Mouse (Mus musculus) urinary bladder, postnatal 14 days (tissue): ENCODE measurements around the gene Rpp25l.
"Not testable (repeated sequence)": the region's sequence is repeated elsewhere in the genome, so short reads cannot be mapped to it uniquely, and the experiment has no call there.

Experiments
- DNase-seq: peaks from one replicate; pipeline ENCODE4 v3.0.0; 2021; ENCODE audit warnings: low spot score

Gene Rpp25l

GRCm38 (mm10) chr4:41696930-41697841 is 16.1 kb downstream of the Rpp25l start, which contains the start of gene Cntfr:
Gene Cntfr, minus strand, starts transcription at chr4:41697089.
- DNase-seq: peak; percentile 83

- DNase-seq: not testable (repeated sequence)
Observed at GRCm38 (mm10) chr4:41696452-41696851, 16.9 kb downstream of the Rpp25l start.

DNA sequence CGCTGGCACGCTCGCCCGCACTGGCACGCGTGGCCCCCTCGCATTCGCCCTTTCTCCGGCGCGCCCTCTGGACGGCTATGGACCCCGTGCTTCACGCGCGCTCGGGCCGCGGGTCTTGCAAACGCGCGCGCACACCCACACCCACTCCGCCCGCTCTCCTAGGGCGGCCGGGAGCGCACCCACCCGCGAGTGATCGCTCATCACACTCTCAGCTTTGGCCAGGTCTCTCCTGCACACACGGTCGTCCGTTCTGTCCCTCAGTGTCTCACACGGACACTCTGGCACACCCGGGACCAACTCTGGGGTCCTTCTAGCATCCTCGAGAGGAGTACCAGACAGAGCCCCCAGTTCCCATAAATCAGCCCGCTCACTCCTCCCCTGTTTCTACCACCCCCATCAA is 17.5 kb downstream of the Rpp25l start:
- not testable (repeated sequence) for DNase-seq

DNA sequence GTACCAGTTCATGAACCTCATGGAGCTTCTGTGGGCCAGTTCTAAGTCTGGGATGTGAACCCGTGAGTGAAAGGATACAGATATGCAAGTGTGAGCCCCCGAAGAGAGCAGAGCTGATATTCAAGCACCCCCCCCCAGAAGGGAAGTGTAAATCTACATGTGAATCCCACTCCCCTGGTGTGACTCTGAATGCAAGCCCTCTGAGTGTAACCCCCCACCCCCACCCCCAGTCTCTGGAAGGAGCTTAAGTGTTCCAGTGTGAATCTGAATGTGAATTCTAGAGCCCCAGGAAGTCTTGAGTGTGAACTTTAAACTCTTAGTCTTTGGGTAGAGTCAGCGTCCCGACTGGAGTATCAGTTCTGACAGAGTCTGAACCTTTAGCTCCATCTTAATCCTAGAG is 19.8 kb downstream of the Rpp25l start:
- DNase-seq: not testable (repeated sequence)

DNA sequence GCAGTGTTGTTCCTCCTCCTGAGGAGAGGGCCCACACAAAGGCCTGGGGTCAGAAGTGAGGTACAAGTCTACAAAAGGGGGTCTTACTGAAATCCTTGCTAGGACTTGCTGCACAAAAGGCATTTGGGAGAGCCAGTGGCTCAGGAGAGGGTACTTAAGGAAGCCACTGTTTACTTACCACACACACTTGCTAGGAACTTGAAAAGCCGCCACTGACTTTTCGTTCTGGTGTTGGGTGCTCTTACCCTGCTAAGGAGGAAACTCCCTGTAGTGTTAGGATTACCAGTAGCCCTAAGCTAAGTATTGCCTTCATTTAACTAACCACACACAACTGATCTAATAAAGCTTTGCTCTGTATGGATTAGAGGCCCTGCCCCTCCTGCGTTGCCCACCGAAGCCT is 23.3 kb downstream of the Rpp25l start:
- DNase-seq: not testable (repeated sequence)

DNA sequence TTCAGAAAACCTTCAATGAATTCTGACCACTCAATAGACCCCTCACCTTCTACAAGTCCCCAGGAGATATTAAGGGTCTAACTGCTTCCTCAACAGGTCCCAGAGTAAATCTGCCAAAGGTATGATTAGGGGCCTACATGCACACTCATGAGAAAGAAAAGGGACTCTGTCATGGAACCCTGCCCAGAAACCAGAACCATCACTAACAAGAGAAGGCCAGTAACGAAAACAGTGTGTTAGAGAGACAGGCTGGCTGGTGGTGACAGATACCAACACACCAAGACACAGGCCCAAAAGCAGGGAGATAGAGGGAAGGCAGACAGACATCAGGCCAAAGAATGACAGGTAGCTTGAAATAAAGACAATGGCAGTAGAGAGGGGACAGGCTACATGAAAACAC is 24.8 kb downstream of the Rpp25l start:
- not testable (repeated sequence) for DNase-seq

GRCm38 (mm10) chr4:41685882-41686492 is 27.3 kb downstream of the Rpp25l start:
- DNase-seq: not testable (repeated sequence)

DNA sequence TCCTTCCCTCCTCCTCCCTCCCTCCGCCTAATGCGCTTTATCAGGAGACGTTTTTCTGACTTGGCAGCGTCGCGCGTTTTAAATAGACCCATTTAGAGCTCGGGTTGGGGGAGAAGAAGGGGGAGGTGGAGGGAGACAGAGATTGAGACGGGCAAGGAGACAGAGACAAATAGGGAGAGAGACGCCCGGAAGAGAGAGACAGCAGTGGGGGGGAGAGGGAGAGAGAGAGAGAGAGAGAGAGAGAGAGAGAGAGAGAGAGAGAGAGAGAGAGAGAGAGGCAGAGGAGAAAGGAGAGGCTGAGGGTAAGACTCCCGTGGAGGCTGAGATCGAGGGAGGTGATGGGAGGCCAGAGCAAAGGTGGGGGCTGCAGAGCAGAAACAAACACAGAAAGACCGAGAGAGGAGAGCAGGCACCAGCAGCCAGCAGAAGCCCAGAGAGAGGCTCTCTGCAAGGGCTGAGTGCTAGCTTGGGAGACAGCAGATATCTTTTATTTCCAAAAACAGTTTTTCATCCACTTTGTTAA is 28.3 kb downstream of the Rpp25l start:
- not testable (repeated sequence) for DNase-seq

- DNase-seq: not testable (repeated sequence)
Observed at GRCm38 (mm10) chr4:41684131-41684930, 29.0 kb downstream of the Rpp25l start.

GRCm38 (mm10) chr4:41683303-41683702 is 30.0 kb downstream of the Rpp25l start:
- not testable (repeated sequence) for DNase-seq

DNA sequence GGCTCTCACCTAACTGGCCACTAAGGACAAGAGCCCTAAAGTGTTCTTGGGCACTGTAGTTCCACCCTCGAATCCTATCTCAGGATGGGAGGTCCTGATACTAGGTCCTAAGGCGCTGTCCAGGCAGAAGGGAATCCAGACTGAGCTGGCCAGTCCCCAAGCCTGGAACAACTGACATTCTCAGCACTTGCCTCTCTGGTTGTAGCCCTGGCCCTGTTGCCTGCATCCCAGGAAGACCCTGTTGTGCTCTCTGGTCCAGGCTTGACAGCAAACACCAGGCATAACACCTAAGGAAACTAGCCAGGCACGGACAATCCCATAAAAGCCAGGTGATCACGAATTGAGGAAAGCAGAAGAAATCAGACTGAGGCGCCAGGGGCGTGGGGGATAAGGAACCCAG is 30.5 kb downstream of the Rpp25l start:
- DNase-seq: no peak

GRCm38 (mm10) chr4:41681947-41682346 is 31.4 kb downstream of the Rpp25l start:
- DNase-seq: no peak

GRCm38 (mm10) chr4:41681176-41681575 is 32.2 kb downstream of the Rpp25l start:
- no peak for DNase-seq

DNA sequence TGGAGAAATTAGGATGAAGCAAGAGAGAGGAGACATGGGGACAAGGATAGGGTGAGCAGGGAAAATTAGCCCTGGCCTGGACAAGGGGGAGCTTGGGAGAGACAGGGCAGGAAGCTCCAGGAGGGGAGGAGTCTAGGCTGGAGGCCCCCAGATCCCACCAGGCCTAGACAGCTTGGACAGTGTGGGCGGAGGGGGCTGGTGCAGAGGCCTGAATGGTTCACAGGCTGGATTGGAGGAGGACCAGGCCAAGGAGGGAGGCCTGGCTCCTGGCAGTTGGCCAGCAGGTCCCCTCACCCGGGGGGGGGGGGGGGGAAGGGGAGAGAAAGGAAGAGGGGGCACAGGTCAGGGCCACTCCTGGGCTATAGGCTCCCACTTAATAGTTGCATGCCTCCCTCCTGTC is 34.0 kb downstream of the Rpp25l start:
- no peak for DNase-seq

GRCm38 (mm10) chr4:41678863-41679262 is 34.5 kb downstream of the Rpp25l start:
- DNase-seq: no peak

DNA sequence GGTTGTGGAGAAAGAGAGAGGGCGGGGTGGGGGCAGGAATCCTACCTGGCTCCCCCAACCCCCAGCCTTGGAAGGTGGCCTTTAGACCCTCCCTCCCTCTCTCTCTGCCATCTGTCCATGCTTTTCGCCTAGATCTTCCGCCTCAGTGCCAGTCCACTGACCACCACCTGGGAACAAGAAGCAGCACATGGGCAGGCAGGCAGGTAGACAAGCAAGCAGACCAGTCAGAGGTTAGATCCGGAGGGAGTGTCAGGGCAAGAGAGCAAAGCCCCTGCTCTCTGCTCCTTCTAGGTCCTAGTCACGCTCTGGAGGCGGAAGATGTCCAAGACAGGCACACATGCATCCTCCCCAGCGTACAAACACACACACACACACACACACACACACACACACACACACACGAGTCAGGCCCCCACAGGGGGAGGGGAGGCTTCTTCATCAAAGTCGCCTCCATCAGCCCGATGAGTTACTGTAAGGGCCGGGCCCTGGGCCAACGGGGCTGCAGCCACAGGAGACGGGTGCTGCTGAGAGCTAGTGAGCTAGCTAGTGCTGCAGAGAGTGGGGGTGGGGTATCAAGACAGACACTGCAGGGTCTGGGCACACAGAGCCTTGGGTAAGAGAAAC is 36.2 kb downstream of the Rpp25l start:
- peak; percentile 30 for DNase-seq

DNA sequence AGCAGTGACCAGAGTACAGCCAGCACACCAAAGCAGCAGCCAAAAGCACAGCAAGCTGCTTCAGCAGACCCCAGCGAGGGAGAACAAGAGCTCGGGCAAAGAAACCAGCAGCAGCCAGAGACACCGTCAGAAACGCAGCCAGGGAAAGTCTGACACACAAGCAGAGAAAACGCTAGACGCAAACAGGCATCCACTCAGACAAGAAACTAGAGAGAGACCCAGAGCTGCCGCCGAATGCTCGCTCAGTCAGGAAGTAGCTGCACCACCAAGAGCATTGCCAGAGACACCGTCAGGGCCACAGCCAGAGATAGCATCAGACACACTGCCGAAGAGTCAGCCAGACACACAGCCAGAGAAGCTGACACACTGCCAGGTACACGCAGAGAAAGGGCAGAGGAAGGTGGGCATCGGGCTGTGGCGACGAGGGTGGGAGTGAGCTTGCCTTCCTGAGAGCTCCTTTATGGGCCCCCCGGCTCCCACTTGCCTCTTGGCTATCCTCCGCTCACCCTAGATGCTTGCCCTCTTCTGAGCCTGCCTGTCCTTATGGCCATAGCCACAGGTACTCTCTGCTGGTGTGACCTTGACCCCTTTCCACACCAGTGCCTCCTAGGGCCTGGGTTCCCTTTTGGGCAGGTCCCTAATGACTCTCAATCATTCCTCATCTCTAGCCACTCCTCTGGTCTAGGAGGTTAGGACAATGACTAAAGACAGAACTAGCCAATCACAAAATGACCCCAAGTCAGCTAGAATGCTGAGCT is 36.9 kb downstream of the Rpp25l start:
- no peak for DNase-seq

DNA sequence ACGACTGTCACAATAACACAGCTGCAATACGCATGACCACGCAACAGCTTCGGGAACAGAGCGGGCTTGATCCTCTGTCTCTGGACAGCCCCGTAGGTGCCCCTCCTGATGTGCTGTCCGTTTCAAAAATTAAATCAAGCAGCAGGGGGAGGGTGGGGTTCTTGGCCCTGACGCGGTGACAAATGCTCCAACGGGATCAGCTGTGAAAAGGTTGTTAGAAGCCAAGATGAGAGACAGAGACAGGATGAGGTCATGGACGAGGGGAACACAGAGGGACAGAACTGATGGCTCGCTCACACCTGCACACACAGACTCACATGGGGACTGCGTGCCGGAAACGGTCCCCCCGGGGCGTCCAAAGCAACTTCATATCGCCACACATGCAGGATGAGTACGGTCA is 40.1 kb downstream of the Rpp25l start:
- no peak for DNase-seq

DNA sequence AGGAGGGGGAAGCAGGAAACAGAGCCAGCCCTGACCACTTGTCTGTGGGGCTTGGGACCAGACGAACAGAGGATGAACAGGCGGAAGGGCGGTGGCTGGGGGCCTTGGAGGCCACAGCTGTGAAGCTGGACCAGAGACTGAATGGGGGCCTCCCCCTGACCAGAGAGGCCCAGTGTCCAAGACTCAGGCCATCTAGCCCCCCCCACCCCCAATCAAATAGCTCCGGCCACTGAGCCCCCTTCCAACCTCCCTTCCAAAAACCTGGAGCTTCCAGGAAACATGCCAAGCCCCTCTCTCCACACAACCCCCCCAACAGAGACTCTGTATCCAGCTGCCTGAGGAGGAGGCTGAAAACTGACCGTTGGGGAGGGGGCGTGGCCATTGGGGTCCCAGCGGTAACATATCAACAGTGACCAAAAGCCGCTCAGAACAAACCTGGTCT is 40.8 kb downstream of the Rpp25l start:
- no peak for DNase-seq

- no peak for DNase-seq
Observed at GRCm38 (mm10) chr4:41671963-41672480, 41.3 kb downstream of the Rpp25l start.

GRCm38 (mm10) chr4:41671500-41671899 is 41.8 kb downstream of the Rpp25l start:
- DNase-seq: no peak
